Mouse (Mus musculus): ENCODE measurements around the gene Diablo. TPM values are rescaled to one million over a fixed set of nuclear protein-coding genes. Genes with fewer than 3 reads are reported as not detected.

Gene Diablo
- polyA plus RNA-seq, 1 experiment, result 104 TPM

DNA sequence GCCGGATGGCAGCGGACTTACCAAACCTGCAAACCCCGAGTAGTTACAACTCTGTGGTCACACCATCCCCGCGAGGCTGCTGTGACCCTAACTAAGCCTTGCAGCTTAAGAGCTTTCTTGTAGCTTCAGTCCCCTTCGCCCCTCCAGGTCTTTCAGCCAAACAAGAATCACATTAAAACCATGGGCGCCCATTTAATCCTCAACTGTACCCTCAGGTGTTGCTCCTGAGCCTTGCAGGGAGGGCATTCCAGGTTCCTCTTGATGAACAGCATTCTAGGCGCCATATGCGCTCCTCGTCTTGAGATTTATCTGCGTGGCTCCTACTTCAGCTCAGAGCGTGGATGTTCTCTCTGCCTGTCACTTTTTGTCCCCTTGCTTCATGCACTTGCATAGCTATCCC is 15.1 kb downstream of the Diablo start:
- WGBS, result 22% methylated on average over 12 of the region's 12 CpGs
- no peak overlapping the region for H3K27ac ChIP-seq (ENCODE audit: control insufficient read depth, insufficient read depth, low read length)
- TF ChIP-seq CTCF (IDR thresholded peaks at IDR 0.05; ENCODE audit: borderline replicate concordance, control insufficient read depth, extremely low read depth, insufficient read depth, low read length, poor library complexity) (no peak), POLR2A (IDR thresholded peaks at IDR 0.05; ENCODE audit: control insufficient read depth, extremely low read depth, insufficient read depth, low read length, poor library complexity) (no peak)
- peaks cover 3% of the 10 kb centered on the region; the same call in 1 of the 2 replicates for H3K27me3 ChIP-seq (ENCODE audit: control insufficient read depth, insufficient read depth, low read length)
- H3K36me3 ChIP-seq (ENCODE audit: control insufficient read depth, insufficient read depth, low read length), result no peaks in the 10 kb centered on the region
- DNase-seq, result no peak
- peaks cover 14% of the 10 kb centered on the region for H3K4me1 ChIP-seq (replicated peaks; ENCODE audit: control insufficient read depth, insufficient read depth, low read length)
- peak overlapping the region; percentile 50 for H3K4me3 ChIP-seq (ENCODE audit: control insufficient read depth, insufficient read depth, low read length)

DNA sequence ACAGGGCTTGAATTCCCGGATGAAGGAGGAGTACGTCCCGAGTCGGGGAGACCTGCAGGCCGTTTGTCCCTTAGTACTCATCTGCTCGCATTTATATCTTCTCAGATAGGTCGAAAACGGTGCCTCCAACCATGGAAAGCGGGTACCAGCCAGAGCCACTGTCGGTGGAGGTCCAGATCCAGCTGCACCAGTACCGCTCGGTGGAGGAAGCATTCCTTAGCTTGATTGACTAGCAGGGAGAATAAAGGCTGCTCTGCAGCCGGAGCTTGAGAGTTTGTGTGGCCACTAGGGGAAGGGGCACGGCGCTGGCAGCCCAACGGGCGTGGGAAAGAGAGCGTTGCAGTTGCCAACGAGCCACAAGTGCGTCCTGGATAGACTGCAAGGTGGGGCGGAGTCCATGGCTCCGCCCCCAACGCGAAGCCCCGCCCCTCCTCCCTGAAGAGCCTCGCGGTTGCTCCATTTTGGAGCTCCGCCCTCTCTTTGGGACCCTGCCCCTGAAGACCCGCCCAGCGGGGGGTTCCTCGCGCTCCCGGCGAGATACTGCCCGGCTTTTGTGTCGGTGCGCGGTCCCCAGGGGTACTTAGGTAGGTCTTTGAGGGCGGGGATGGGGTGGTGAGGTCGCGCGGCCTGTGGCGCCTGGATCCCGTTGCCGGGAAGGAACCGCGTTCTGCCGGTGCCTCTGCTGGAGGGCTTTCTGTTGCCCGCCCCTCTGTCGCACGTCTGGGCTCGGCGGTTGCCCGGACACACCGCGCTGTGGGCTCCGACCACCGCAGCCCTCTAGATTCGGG is 15.8 kb downstream of the Diablo start:
- 2% methylated on average over 59 of the region's 59 CpGs for WGBS
- H3K27ac ChIP-seq (ENCODE audit: control insufficient read depth, insufficient read depth, low read length), result no peak overlapping the region
- H3K4me1 ChIP-seq (replicated peaks; ENCODE audit: control insufficient read depth, insufficient read depth, low read length), result peaks cover 14% of the 10 kb centered on the region
- H3K4me3 ChIP-seq (ENCODE audit: control insufficient read depth, insufficient read depth, low read length), result peak overlapping the region; percentile 50
- peak; percentile 85 for DNase-seq
- no peaks in the 10 kb centered on the region for H3K36me3 ChIP-seq (ENCODE audit: control insufficient read depth, insufficient read depth, low read length)
- peaks cover 3% of the 10 kb centered on the region; the same call in 1 of the 2 replicates for H3K27me3 ChIP-seq (ENCODE audit: control insufficient read depth, insufficient read depth, low read length)
- TF ChIP-seq CTCF (IDR thresholded peaks at IDR 0.05; ENCODE audit: borderline replicate concordance, control insufficient read depth, extremely low read depth, insufficient read depth, low read length, poor library complexity), result no peak
- TF ChIP-seq POLR2A (IDR thresholded peaks at IDR 0.05; ENCODE audit: control insufficient read depth, extremely low read depth, insufficient read depth, low read length, poor library complexity), result 0 out of 2 replicates have a peak, but pooled peaks have one; percentile 27

DNA sequence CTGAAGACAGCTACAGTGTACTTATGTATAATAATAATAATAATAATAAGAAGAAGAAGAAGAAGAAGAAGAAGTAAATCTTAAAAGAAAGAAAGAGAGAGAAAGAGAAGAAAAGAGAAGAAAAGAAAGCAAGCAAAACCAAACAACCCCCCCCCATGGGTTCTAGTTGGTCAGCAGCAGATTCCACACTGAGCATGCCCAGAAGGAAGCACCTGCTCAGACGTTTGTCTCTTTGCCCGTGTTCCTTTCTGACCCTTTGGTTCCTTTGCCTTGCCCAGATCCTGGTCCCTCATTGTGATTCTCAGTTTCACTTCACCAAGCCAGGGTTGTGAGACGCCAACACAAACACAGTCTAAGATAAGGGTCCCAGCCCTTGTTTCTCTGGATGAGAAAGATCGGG is 22.0 kb downstream of the Diablo start:
- no peak for DNase-seq
- no peaks in the 10 kb centered on the region for H3K27me3 ChIP-seq (ENCODE audit: control insufficient read depth, insufficient read depth, low read length)
- TF ChIP-seq CTCF (IDR thresholded peaks at IDR 0.05; ENCODE audit: borderline replicate concordance, control insufficient read depth, extremely low read depth, insufficient read depth, low read length, poor library complexity) (no peak), POLR2A (IDR thresholded peaks at IDR 0.05; ENCODE audit: control insufficient read depth, extremely low read depth, insufficient read depth, low read length, poor library complexity) (no peak)
- no peak overlapping the region for H3K27ac ChIP-seq (ENCODE audit: control insufficient read depth, insufficient read depth, low read length)
- WGBS, result 46% methylated on average over 4 of the region's 4 CpGs
- no peaks in the 10 kb centered on the region for H3K36me3 ChIP-seq (ENCODE audit: control insufficient read depth, insufficient read depth, low read length)
- no peak overlapping the region for H3K4me3 ChIP-seq (ENCODE audit: control insufficient read depth, insufficient read depth, low read length)
- peaks cover 12% of the 10 kb centered on the region for H3K4me1 ChIP-seq (replicated peaks; ENCODE audit: control insufficient read depth, insufficient read depth, low read length)

DNA sequence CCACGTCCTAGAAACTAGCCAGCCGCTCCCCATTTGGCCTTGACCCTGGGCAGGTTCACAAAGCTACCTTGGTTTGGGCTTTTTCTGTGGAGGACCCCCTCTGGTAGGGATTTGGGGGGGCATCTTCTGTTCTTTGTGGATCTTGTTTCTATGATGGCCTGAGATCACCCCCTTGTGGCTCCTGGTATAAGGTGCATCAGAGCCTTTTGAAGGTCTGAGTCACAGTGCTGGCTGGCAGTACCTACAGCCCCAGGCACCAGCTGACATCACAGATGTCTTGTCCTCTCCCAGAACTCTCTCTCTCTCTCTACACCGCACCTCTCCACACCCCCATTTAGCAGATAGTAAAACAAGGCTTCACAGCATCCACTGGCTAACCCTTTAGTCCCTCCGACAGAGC is 24.3 kb downstream of the Diablo start:
- no peaks in the 10 kb centered on the region for H3K27me3 ChIP-seq (ENCODE audit: control insufficient read depth, insufficient read depth, low read length)
- WGBS, result 54% methylated on average over 4 of the region's 4 CpGs

DNA sequence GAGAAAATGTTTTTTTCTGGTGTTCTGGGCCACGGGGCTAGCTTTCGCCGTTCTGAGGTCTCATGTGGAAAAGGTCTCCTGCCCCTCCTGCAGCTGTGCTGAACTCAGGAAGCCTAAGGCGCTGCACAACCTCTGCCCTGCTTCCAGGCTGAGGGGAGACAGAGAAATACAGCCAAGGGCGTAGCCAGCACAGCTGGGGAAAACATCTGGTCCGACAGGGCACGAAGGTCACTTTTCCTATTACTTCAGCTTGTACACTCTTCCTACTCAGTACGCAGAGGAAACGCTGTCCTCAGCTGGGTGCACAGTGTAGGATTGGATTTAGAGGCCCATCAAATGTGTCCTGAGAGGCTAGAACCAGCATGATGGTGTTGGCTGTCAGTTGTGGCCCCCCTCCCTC is 34.0 kb downstream of the Diablo start:
- Histone ChIP-seq H3K4me3 (ENCODE audit: control insufficient read depth, insufficient read depth, low read length) (no peak overlapping the region), H3K4me1 (replicated peaks; ENCODE audit: control insufficient read depth, insufficient read depth, low read length) (no peaks in the 10 kb centered on the region), H3K36me3 (ENCODE audit: control insufficient read depth, insufficient read depth, low read length) (no peaks in the 10 kb centered on the region), H3K27ac (ENCODE audit: control insufficient read depth, insufficient read depth, low read length) (no peak overlapping the region), H3K27me3 (ENCODE audit: control insufficient read depth, insufficient read depth, low read length) (no peaks in the 10 kb centered on the region)
- WGBS, result 64% methylated on average over 9 of the region's 9 CpGs
- TF ChIP-seq CTCF (IDR thresholded peaks at IDR 0.05; ENCODE audit: borderline replicate concordance, control insufficient read depth, extremely low read depth, insufficient read depth, low read length, poor library complexity), result no peak
- no peak for TF ChIP-seq POLR2A (IDR thresholded peaks at IDR 0.05; ENCODE audit: control insufficient read depth, extremely low read depth, insufficient read depth, low read length, poor library complexity)
- DNase-seq, result no peak

More for the DNA sequence above, 24.3 kb downstream of the Diablo start:
- no peak overlapping the region for H3K4me3 ChIP-seq (ENCODE audit: control insufficient read depth, insufficient read depth, low read length)
- DNase-seq, result peak; percentile 32
- no peak overlapping the region for H3K27ac ChIP-seq (ENCODE audit: control insufficient read depth, insufficient read depth, low read length)
- no peaks in the 10 kb centered on the region for H3K36me3 ChIP-seq (ENCODE audit: control insufficient read depth, insufficient read depth, low read length)
- peaks cover 12% of the 10 kb centered on the region for H3K4me1 ChIP-seq (replicated peaks; ENCODE audit: control insufficient read depth, insufficient read depth, low read length)
- TF ChIP-seq POLR2A (IDR thresholded peaks at IDR 0.05; ENCODE audit: control insufficient read depth, extremely low read depth, insufficient read depth, low read length, poor library complexity), result no peak
- no peak for TF ChIP-seq CTCF (IDR thresholded peaks at IDR 0.05; ENCODE audit: borderline replicate concordance, control insufficient read depth, extremely low read depth, insufficient read depth, low read length, poor library complexity)

DNA sequence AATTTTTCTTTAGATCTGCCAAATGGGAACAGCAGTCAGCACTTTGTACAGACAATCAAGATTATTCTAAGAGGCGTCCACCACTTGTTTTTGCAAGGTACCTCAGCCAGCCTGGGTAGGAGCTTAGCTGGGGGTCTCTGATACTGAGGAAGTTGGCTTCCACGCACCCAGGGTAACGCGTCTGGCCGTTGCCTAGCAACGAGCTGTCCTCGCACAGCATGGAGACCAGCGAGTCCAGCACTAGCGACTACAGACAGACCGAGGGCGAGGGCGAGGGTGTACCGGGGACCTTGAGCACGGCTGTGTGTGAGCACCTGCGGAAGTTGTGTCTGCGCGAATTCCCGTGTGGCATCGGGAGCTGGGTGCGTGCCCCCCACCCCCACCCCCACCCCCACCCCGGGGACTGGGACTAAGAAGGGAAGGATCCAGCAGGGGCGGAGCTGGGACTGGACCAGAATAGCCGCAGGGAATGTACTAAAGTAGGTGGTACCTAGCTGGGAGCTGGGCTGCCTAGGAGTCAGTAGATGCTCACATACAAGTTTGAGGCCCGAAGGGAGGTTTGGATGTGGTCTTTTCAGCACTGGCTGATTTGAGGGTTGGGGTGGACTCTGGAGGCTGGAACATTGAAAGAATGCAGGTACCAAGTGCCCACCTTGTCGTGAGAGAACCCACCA is 34.7 kb downstream of the Diablo start, which contains the start of the genes Lrrc43 and Il31:
Gene Lrrc43, plus strand, starts transcription at position 194 of the 674 bp plus-strand sequence.
Gene Il31, minus strand, starts transcription at position 378 of the 674 bp plus-strand sequence.
- H3K27me3 ChIP-seq (ENCODE audit: control insufficient read depth, insufficient read depth, low read length), result no peaks in the 10 kb centered on the region
- DNase-seq, result no peak
- no peak within 1 kb of the TSS for H3K4me3 ChIP-seq (ENCODE audit: control insufficient read depth, insufficient read depth, low read length)
- H3K4me1 ChIP-seq (replicated peaks; ENCODE audit: control insufficient read depth, insufficient read depth, low read length), result no peaks in the 10 kb centered on the region
- TF ChIP-seq CTCF (IDR thresholded peaks at IDR 0.05; ENCODE audit: borderline replicate concordance, control insufficient read depth, extremely low read depth, insufficient read depth, low read length, poor library complexity) (no peak), POLR2A (IDR thresholded peaks at IDR 0.05; ENCODE audit: control insufficient read depth, extremely low read depth, insufficient read depth, low read length, poor library complexity) (no peak)
- 19% methylated on average over 25 of the region's 25 CpGs for WGBS
- no peak within 1 kb of the TSS for H3K27ac ChIP-seq (ENCODE audit: control insufficient read depth, insufficient read depth, low read length)
- H3K36me3 ChIP-seq (ENCODE audit: control insufficient read depth, insufficient read depth, low read length), result no peaks in the 10 kb centered on the region

All from thymus, adult 2 months (tissue).